Mouse (Mus musculus): Measurements from ENCODE around the gene Pax6. TPM values are rescaled to one million over a fixed set of nuclear protein-coding genes. Genes with fewer than 3 reads are reported as not detected.

Pax6 gene
- 10 to 100 TPM in 1 of 2 experiments, 1 to 10 TPM in 1; 8.1 to 12.4 TPM for total RNA-seq (2021)

DNA sequence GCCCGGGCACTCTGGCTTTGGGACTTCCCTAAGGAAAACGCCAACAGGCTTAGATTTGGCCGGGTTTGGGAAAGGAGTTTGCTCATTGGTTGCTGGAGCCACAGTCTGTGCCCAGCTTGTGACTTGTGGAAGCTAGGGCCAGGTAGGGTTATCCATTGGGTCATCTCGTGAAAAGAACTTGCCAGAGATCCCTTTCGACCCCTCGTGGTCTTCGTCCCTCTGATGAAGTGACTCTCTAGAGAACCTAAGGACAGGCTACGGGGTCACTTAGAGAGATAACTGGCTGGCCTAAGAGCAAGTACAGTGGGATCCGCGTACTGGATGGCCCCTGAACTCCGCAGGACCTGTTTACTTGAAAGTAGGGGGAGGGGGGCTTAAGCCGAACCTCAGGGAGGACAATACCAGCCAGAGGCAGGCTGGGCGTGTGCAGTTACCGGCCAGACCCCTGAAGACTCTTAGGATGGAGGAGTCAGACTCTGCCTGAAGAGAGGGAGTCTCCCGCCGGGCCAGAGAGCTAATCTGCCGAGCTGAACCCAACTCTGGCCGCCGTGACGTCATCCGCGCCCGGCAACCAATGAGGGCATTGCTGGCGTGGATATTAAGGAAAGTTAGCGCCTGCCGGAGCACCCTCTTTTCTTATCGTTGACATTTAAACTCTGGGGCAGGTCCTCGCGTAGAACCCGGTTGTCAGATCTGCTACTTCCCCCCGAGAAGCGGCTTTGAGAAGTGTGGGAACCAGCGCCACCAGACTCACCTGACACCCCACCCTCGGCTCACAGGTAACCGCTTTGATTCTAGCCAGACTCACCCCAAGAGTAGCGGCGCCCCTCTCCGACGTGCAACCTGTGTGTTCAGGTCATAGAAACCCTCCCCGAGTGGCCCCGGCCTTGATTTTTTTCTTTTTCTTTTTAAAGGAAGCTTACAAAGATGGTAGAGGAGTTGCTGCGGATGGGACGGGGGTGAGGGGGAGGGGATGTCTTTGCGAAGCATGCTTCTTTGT, at the start of gene Pax6:
Gene Pax6 (plus strand): TSS at position 630 of the 1,000 bp plus-strand sequence.
- intact Hi-C loops (cut with DNase I), result no loop called here
- peak in 1 of 2 experiments; percentile 4 for DNase-seq (ENCODE audit: low spot score in 2 of 2)

DNA sequence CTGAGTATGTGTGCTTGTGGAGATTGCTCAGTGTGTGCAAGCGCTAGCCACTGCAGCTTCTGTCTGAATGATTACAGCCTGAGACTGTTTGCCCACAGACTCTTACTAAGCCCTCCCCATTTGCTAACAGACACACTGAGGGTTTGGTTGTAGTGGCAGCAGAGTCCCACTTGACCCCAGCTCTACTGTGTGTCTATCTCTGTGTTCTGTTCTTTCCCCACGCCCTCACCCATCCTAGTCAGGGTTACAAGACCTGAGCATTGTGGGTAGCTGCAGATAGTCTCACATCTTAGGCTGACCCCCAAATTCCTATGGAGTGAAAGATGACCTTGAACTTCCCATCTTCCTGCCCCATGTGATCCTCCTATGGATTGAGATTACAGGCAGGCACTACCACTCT, 19.8 kb upstream of the Pax6 start:
- no peak for DNase-seq (ENCODE audit: low spot score in 2 of 2)
- intact Hi-C loops (cut with DNase I), result no loop called here

DNA sequence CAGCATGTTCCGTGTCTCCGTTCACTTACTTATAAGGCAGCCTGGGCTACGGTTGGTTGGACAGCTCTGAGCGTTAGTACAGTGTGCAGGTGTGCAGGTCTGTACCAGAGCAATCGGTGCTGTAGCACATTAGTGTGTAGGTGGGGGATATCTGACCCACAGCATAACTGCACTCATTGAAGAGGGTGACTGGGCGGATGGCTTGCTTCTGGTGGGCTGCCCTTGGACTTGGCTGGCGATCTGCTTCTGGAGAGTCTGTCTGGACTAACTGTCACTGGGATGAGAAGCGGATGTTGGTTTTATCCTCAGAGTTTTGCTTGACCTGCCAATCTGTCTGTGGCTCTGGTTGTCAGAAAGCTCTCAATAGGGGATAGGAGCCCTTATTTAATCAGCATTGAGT, 12.2 kb upstream of the Pax6 start:
- DNase-seq (ENCODE audit: low spot score in 2 of 2), result no peak
- intact Hi-C loops (cut with DNase I), result no loop called here

DNA sequence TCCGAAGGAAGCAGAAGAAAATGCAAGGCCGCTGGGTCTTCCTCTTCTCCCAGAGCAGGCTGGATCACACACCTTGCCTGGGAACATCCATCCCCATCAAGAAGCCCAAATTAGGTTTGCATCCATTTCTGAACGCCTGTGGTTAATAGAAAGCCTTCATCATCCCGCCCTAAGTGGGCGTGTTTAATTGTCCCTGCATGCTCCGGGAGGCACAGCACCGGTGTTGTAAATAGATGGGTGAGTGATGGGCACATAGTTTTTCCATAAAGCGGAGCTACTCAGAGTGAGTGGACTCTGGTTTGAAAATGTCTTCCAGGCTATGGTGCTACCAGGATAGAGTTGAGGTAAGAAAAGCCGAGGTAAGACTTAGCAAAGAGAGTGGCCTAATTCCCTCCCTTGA, 9.3 kb upstream of the Pax6 start:
- no peak for DNase-seq (ENCODE audit: low spot score in 2 of 2)
- intact Hi-C loops (cut with DNase I), result no loop called here

DNA sequence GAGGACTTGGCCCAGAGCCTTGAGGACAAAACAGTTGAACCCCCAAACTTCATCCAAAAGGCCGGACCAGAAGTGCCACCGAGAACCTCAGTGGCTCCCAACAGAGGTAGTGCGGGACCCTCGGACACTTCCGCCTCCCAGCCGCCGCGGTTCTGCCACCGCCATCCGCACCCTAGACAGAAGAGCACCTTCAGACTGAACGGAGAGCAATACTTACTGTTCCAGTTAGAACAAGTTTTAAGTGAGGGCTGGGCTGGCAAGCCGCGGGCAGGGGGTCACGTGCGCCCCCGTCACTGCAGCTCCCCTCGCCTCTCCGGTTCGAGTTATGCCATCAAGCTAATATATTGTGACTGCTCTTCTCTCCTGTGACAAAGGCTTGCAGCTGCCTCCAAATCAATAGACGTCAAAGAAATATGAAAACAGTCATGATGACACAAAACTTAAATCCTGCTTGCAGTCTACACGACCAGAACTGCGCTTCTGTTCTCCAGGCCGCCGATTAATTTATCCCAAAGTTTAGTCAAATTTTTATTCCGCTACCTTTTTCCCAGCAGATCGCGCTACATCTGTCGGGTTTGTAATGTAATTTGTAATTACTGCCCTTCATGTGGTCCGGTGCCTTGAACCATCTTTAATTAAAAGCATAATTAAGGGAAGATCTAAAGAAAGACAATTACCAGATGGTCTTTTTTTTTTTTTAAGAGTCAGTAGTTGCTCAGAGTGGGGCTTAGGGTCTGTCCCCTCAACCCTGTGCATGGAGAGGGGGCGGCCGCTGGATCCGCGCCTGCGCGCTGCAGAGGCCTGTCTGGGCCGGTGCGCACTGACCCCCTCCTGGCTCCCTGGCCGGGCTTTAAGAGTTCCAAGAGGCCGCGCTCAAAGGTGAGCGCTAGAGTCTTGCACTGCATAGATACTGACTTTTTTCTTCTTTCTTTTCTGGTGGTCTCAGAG, 8.5 kb upstream of the Pax6 start:
- DNase-seq (ENCODE audit: low spot score in 2 of 2), result no peak
- intact Hi-C loops (cut with DNase I), result no loop called here

DNA sequence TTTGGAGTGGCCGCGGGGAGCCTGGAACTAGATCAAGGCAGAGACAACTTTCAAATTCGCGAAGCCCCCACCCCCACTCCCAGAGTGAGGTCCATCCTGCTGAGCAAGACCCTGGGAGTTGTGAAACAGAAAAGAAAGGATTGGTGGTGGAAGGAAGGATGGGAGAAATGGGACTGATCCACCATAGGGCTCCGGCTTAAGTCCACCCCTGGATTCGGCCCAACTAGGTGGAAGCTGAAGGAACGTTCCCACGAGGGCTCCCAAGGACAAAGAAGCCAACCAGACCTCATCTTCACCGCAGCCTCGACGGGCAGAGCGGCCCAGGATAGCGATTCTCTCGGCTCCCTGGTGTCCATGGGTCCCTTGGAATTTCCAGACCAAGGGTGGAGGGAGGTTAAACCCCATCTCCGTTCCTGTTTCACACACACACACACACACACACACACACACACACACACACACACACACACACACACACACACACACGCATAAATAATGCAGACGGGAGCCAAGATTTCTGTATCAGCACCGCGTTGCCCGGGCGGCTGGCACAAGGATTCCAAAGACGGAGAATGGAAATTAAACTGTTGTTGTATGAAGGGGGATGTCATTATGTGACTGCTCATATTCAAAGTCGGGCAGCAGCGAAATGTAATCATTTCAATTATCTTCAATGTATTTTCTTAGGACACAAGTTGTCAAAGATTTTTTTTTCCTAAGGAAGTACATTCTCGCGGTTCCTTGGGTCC, 7.7 kb upstream of the Pax6 start:
- intact Hi-C loops (cut with DNase I), result no loop called here
- DNase-seq (ENCODE audit: low spot score in 2 of 2), result no peak

DNA sequence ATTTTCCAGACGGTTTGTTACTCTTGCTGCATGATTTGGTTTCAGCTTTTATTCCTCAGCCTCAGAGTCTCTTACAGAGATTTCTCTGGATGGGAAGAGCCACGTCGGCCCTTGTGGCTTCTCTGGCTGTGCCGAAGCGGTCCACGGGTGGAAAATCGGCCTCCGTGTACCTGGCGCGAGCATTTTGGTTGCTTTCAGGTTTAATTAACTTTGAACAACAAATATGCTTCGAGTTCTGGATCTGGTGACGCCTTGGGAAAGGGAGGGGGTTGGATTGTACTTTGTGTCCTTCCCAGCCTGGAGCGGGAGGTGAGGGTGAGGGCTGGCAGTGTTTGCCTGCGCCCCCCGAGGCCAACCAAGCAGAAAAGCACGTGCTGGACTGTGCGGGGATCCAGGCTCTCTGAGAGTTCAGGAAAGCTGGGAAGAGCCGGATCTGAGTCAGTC, 7.1 kb upstream of the Pax6 start:
- no peak for DNase-seq (ENCODE audit: low spot score in 2 of 2)
- intact Hi-C loops (cut with DNase I), result no loop called here

DNA sequence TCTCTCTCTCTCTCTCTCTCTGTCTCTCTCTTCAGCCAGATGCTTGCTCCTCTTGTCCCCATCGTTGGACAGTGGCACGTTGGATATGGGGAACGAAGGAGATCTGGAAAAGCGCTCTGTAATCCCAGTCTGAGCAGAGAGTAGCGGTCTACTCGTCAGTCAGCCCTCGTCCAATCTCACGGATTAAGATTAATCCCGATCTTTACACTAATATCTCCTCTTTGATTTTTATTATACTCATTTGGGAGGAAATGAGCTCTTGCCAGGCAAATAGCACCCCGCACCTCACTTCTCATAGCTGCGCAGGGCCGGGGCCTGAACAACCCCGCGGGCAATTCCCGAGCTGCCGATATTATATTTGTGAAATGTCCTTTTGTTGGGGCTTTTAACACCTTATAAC, 6.6 kb upstream of the Pax6 start:
- no peak for DNase-seq (ENCODE audit: low spot score in 2 of 2)
- intact Hi-C loops (cut with DNase I), result no loop called here

DNA sequence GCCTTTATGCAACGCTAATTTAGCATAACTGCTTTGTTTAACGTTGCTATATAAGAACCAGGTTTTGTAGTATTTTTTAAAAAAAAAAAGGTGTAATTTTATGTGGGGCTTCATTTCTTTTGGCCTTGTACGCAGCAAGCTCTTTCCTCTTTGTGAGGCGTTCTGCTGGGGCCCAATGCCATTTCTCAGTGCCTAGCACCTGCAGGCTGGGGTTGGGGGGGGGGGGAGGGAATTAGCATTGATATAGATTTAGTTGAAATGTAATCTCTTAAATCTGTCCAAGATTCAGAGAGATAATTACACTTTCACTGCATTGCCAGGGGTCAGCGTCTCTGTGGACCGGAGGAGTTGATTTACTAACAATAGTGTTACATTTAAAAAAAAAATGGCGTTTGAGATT, 6.1 kb upstream of the Pax6 start:
- intact Hi-C loops (cut with DNase I), result no loop called here
- no peak for DNase-seq (ENCODE audit: low spot score in 2 of 2)

DNA sequence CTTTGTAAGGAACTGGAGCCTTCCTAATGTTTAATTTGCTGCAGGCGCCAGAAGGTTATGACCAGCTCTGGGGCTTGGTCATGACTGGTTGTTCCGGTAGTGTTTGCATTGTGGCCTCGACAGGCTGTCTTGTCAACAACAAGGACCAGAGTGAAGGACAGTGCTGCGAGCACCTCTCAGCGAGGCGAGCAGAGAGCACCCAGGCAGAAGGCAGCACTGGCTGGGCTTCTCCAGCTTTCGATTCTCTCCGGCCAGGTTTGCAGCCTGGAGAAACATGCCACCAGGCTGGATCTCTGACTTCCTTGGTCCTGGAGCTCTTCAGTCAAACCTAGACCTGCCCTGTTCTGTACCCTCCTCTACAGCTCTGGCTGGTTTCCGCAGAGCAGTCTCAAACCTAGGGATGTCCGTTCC, 5.6 kb upstream of the Pax6 start:
- intact Hi-C loops (cut with DNase I), result no loop called here
- DNase-seq (ENCODE audit: low spot score in 2 of 2), result no peak

DNA sequence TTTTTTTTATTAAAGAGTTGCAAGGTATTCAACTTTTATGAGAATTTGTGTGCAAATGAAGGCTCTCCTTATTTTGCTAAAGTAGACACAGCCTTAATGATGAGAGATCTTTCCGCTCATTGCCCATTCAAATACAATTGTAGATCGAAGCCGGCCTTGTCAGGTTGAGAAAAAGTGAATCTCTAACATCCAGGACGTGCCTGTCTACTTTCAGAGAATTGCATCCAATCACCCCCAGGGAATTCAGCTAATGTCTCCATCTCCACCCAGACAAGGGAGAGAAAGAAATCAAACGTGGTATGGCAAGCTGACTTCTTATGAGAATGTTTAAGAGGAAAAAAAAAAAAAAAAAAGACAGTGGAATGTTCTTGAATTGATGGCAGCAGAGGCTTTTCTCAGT, 3.7 kb upstream of the Pax6 start:
- intact Hi-C loops (cut with DNase I), result no loop called here
- no peak for DNase-seq (ENCODE audit: low spot score in 2 of 2)

DNA sequence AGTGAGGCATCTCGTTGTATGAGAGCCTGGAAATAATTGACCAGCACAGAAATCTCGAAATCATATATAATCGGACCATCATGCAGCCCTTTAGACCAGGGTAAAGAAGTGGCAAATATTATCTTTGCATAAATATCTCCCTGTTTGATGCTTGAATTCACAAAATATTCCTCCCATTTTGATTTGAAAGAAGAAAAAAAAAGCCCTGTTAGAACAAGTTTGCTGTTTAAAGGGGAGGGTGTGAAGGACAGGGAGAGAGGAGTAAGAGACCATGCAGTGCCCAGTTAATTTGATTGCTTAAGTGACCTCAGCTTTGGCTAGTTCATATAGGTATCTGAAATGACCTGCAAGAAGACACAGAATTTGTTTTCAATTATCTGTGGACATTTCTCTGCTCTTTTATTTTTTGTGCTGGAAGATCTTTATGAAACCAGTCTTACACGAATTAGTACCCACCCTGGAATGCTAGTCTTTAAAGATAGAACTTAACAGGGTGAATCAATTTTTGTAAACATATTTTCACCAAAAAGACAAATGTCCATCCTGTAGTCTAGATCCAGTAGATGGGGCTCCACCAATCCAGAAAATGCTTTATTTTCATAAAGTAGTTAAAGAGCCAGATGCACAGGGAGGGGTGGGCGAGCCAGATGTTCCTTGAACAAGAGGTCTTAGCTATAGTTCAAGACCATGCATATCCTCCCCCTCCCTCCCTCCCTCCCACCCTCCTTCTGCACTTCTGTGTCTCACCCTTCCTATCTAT, 3.0 kb upstream of the Pax6 start:
- DNase-seq (ENCODE audit: low spot score in 2 of 2), result no peak
- intact Hi-C loops (cut with DNase I), result no loop called here

DNA sequence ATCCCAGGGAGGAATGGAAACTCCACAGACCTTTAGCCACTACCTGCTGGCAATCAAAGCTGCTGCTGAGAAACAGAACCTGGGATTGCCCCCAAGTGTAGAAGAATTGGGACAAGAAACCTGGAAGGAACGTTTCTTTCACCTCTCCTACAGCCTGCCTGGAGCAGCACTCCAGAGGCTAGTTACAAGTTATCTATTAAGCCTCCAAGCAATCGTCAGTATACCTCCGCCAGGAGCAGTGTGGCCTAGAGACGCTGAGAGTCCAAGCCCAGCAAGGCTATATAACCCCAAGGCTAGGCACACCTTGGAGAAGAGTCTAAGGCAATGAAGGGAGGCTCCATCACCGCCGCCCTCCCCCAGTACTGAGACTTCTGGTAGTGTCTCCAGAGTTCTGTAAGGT, 2.4 kb upstream of the Pax6 start:
- intact Hi-C loops (cut with DNase I), result no loop called here

DNA sequence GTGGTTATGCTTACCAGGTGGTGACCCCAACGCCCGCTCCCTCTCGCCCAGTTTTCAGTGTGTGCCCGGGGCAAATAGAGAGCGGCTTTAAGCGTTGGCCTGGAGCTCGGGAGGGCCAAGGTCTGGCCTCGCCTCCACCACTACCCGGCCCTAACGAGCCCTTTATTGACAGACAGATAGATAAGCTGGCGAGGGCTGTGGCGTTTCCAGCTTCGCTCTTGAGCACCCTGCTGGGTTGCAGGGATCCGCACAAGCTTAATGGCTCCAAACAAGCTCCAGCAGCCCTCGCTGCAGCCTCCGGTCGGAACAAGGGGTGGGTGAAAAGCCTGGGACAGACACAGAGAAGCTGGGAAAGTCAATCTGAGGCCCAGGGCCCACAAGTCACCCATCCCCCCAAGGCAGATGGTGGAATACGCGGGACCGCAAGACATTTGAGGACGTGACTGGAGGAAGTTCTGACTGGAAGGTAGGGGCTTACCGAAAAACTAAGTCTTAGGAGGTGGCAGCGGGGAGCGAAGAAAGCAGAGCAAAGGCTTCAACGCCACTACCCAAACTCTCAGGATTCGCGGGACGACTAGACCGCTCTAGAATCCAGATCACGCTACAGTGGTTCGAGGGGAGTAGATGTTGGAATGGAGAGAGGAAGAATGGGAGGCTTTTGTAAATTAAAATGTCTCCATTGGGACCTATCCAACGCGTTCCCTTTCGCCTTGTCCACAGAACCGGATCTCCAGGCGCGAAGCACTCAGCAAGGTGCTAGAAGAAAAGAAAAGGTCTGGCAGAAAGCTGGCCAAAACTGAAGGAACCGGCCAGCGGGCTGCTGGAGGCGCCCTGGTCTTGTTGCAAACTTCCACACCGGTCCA, 1.7 kb upstream of the Pax6 start:
- DNase-seq (ENCODE audit: low spot score in 2 of 2), result no peak
- intact Hi-C loops (cut with DNase I), result no loop called here

More for the DNA sequence above, 2.4 kb upstream of the Pax6 start:
- no peak for DNase-seq (ENCODE audit: low spot score in 2 of 2)

DNA sequence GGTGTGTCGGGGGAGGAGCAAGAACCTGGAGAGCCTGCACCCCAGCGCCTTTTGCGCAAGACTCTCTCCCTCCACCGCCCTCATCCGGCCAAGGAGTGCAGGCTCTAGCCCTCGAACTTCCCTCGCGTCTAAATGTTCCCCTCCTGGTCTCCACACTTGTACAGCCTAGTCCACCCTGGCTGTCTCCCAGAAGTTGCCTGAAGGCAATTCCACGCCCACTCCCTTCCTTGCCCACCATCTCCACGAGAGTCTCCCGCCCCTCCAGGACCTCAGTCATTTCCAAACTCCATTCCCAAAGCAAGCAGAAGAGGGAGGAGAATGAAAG, 1.1 kb upstream of the Pax6 start:
- no peak for DNase-seq (ENCODE audit: low spot score in 2 of 2)
- intact Hi-C loops (cut with DNase I), result no loop called here

DNA sequence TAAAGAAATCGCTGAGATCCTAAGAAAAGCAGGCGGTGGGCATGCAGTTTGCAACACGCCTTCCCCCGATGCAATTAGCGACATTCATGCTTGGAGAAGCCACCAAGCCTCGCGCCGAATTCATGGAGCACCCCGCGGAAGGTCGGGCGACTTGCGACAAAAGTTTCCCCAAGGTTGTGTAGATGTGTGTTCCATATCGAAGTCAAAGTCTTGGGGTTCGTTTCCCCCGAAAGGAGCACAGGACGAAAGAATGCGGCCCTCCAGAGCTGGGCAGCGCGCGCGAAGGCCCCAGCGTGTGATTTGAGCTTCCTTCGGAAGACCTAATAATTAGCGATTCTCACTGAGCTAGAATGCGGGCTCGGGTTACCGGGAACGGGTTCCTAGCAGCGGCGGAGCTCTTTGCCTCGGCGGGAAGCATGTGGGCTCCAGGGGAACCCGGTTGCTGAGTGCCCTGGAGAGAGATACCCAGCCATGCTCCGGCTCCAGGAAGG, 716 bp downstream of the Pax6 start:
- peak in 1 of 2 experiments; percentile 10 for DNase-seq (ENCODE audit: low spot score in 2 of 2)
- intact Hi-C loops (cut with DNase I), result no loop called here

DNA sequence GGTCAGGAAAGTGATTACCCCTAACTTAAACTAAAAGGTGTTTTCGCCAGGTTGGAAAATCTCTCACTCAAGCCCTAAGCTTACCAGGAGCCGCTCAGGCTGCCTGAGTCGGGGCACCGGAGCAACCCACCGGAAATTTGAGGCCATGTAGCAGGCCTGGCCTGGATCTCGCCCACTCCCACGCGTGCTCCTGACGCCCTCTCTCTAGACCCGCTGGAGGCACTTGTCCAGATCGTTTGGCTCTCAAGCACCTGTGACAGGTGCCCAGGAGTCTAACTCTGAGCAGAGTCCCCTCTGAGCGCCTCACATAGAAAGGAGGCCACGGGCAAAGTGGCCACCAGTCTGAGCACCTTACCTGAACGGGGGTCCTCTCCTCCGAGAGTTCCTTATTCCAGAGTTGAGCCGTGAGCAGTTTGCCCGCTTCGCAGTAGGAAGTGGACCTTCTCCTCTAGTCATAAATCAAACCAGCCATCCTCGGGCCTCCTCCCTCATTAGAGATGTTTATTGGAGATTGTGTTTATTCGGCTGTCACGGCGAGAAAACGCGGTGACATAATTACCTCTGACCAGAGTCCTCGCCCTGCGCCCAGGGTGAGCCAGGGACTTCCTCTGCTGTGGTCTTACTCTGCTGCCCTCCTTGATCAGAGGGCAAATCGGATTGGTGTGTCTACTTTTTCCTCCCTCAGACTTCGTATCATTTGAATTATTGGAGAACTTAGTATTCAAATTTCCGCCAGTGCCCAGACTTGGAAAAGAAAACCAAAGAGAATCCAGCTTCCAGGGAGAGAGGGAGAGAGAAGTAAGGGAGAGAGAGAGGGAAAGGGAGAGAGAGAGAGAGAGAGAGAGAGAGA, 1.4 kb downstream of the Pax6 start:
- intact Hi-C loops (cut with DNase I), result no loop called here
- DNase-seq (ENCODE audit: low spot score in 2 of 2), result no peak
